Mouse (Mus musculus): Measurements from ENCODE around the gene Gm13420. TPM values are rescaled to one million over a fixed set of nuclear protein-coding genes. Genes with fewer than 3 reads are reported as not detected.
"Not testable (repeated sequence)": the region's sequence is repeated elsewhere in the genome, so short reads cannot be mapped to it uniquely, and the experiment has no call there.

Gm13420 gene
- polyA plus RNA-seq, 1 experiment from 2014 or later, result 0.56 TPM

DNA sequence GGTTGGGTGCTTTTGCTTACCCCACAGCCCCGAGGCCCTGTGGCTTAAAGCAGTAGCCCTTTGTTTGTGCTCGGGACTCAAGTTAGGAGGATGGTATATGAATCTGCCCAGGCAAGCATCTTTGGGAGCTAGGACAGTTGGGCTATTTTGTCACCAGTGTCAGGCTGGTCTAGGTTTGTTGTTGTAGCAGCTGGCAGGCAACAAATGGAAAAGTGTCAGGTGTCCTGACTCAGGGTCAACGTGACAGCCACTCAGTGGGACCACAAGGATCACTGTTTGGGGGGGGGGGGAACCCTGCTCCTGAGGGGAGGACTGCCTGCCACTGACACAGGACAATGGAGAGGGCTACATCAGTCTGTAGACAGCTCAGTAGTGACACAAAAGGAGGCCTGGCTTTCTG, 40.4 kb downstream of the Gm13420 start:
- Histone ChIP-seq H3K4me3 (ENCODE audit: low read length) (no peak overlapping the region), H3K36me3 (ENCODE audit: control insufficient read depth, insufficient read depth, low read length) (peaks cover 9% of the 10 kb centered on the region; the same call in 1 of the 2 replicates), H3K9me3 (ENCODE audit: control insufficient read depth, low read length) (no peaks in the 10 kb centered on the region), H3K27ac (ENCODE audit: low read length) (no peak overlapping the region), H3K27me3 (replicated peaks; ENCODE audit: control insufficient read depth, insufficient read depth, low read length) (no peaks in the 10 kb centered on the region), H3K4me1 (ENCODE audit: control insufficient read depth, insufficient read depth, low read length) (peaks cover 4% of the 10 kb centered on the region), H3K4me2 (ENCODE audit: low read depth, low read length) (no peak overlapping the region), H3K9ac (ENCODE audit: low read depth, low read length) (no peak overlapping the region)
- WGBS, result 61% methylated on average over 3 of the region's 3 CpGs
- no peak for ATAC-seq

GRCm38 (mm10) chr2:29708209-29708608, 43.3 kb downstream of the Gm13420 start:
- not testable (repeated sequence) for H3K4me3 ChIP-seq (ENCODE audit: low read length); H3K4me2 ChIP-seq (ENCODE audit: low read depth, low read length); H3K27me3 ChIP-seq (replicated peaks; ENCODE audit: control insufficient read depth, insufficient read depth, low read length); H3K4me1 ChIP-seq (ENCODE audit: control insufficient read depth, insufficient read depth, low read length); H3K27ac ChIP-seq (ENCODE audit: low read length); H3K9me3 ChIP-seq (ENCODE audit: control insufficient read depth, low read length); H3K9ac ChIP-seq (ENCODE audit: low read depth, low read length); ATAC-seq
- peaks cover 14% of the 10 kb centered on the region for H3K36me3 ChIP-seq (ENCODE audit: control insufficient read depth, insufficient read depth, low read length)
- WGBS, result 91% methylated on average over 4 of the region's 4 CpGs

DNA sequence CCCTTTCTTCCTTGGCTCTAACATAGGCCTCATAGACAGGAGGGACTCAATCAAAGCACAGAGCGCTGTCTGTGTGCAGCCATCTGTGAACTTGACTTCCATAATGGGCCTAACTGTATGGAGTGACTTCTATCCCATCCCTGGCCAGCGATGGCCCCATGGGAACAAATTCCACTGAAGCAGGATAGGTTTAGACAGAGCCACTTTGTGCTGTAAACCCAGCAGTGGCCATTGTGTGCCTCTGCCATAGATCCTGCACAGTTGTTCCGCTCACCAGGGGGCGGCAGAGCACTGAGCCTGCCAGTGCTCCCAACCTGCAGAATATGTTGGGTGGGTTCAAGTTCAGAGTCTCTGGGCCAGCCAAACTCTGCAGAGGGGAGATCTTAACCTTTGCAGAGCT, 43.8 kb downstream of the Gm13420 start:
- Histone ChIP-seq H3K4me3 (ENCODE audit: low read length) (no peak overlapping the region), H3K36me3 (ENCODE audit: control insufficient read depth, insufficient read depth, low read length) (peaks cover 14% of the 10 kb centered on the region)
- WGBS, result 82% methylated on average over 4 of the region's 4 CpGs

GRCm38 (mm10) chr2:29706726-29707620, 44.5 kb downstream of the Gm13420 start:
- H3K4me3 ChIP-seq (ENCODE audit: low read length), result no peak overlapping the region
- ATAC-seq, result no peak
- no peak overlapping the region for H3K27ac ChIP-seq (ENCODE audit: low read length)
- no peak overlapping the region for H3K4me2 ChIP-seq (ENCODE audit: low read depth, low read length)
- H3K9me3 ChIP-seq (ENCODE audit: control insufficient read depth, low read length), result no peaks in the 10 kb centered on the region
- WGBS, result 91% methylated on average over 18 of the region's 18 CpGs
- peaks cover 19% of the 10 kb centered on the region for H3K36me3 ChIP-seq (ENCODE audit: control insufficient read depth, insufficient read depth, low read length)
- H3K9ac ChIP-seq (ENCODE audit: low read depth, low read length), result no peak overlapping the region
- no peaks in the 10 kb centered on the region for H3K27me3 ChIP-seq (replicated peaks; ENCODE audit: control insufficient read depth, insufficient read depth, low read length)
- 0 out of 2 replicates have a peak, but pooled peaks cover 3% of the 10 kb centered on the region for H3K4me1 ChIP-seq (ENCODE audit: control insufficient read depth, insufficient read depth, low read length)

More for the DNA sequence above, 43.8 kb downstream of the Gm13420 start:
- no peak overlapping the region for H3K27ac ChIP-seq (ENCODE audit: low read length)
- ATAC-seq, result no peak
- no peaks in the 10 kb centered on the region for H3K9me3 ChIP-seq (ENCODE audit: control insufficient read depth, low read length)
- no peak overlapping the region for H3K4me2 ChIP-seq (ENCODE audit: low read depth, low read length)
- no peak overlapping the region for H3K9ac ChIP-seq (ENCODE audit: low read depth, low read length)
- no peaks in the 10 kb centered on the region for H3K27me3 ChIP-seq (replicated peaks; ENCODE audit: control insufficient read depth, insufficient read depth, low read length)
- no peaks in the 10 kb centered on the region for H3K4me1 ChIP-seq (ENCODE audit: control insufficient read depth, insufficient read depth, low read length)

DNA sequence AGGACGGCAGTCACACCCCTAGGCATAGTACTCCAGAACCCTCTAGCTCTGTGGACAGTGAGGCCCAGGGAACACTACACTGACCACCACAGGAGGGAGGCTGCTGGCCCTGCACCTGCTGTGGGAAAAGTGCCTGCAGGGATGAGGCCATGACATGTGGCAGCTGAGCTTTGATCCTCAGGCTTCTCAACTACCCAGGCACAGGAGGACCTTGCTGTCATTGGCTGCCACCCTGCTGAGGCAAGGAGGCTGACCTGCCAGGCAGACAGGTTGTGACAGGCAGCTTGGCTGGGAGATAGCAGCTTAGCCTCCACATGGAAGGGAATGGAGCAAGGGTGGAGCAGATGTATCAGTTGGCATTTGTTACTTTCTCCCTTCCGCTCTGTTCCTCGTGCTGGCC, 46.0 kb downstream of the Gm13420 start:
- no peak overlapping the region for H3K4me3 ChIP-seq (ENCODE audit: low read length)
- H3K36me3 ChIP-seq (ENCODE audit: control insufficient read depth, insufficient read depth, low read length), result peaks cover 18% of the 10 kb centered on the region
- ATAC-seq, result no peak
- no peak overlapping the region for H3K27ac ChIP-seq (ENCODE audit: low read length)
- H3K27me3 ChIP-seq (replicated peaks; ENCODE audit: control insufficient read depth, insufficient read depth, low read length), result no peaks in the 10 kb centered on the region
- H3K4me2 ChIP-seq (ENCODE audit: low read depth, low read length), result no peak overlapping the region
- H3K4me1 ChIP-seq (ENCODE audit: control insufficient read depth, insufficient read depth, low read length), result 0 out of 2 replicates have a peak, but pooled peaks cover 3% of the 10 kb centered on the region
- no peaks in the 10 kb centered on the region for H3K9me3 ChIP-seq (ENCODE audit: control insufficient read depth, low read length)
- WGBS, result 82% methylated on average over 3 of the region's 3 CpGs
- no peak overlapping the region for H3K9ac ChIP-seq (ENCODE audit: low read depth, low read length)

- Histone ChIP-seq H3K9me3 (ENCODE audit: control insufficient read depth, low read length) (no peaks in the 10 kb centered on the region), H3K4me3 (ENCODE audit: low read length) (no peak overlapping the region), H3K4me1 (ENCODE audit: control insufficient read depth, insufficient read depth, low read length) (0 out of 2 replicates have a peak, but pooled peaks cover 3% of the 10 kb centered on the region), H3K27ac (ENCODE audit: low read length) (no peak overlapping the region), H3K9ac (ENCODE audit: low read depth, low read length) (no peak overlapping the region), H3K4me2 (ENCODE audit: low read depth, low read length) (no peak overlapping the region), H3K27me3 (replicated peaks; ENCODE audit: control insufficient read depth, insufficient read depth, low read length) (no peaks in the 10 kb centered on the region), H3K36me3 (ENCODE audit: control insufficient read depth, insufficient read depth, low read length) (peaks cover 14% of the 10 kb centered on the region)
- ATAC-seq, result no peak
- 91% methylated on average over 9 of the region's 9 CpGs for WGBS
Measured at GRCm38 (mm10) chr2:29703104-29704081, 48.1 kb downstream of the Gm13420 start.

GRCm38 (mm10) chr2:29702189-29702588, 49.3 kb downstream of the Gm13420 start:
- H3K4me2 ChIP-seq (ENCODE audit: low read depth, low read length), result no peak overlapping the region
- no peak overlapping the region for H3K27ac ChIP-seq (ENCODE audit: low read length)
- no peak overlapping the region for H3K9ac ChIP-seq (ENCODE audit: low read depth, low read length)
- H3K4me1 ChIP-seq (ENCODE audit: control insufficient read depth, insufficient read depth, low read length), result 0 out of 2 replicates have a peak, but pooled peaks cover 3% of the 10 kb centered on the region
- H3K4me3 ChIP-seq (ENCODE audit: low read length), result no peak overlapping the region
- ATAC-seq, result no peak
- peaks cover 14% of the 10 kb centered on the region for H3K36me3 ChIP-seq (ENCODE audit: control insufficient read depth, insufficient read depth, low read length)
- H3K9me3 ChIP-seq (ENCODE audit: control insufficient read depth, low read length), result no peaks in the 10 kb centered on the region
- H3K27me3 ChIP-seq (replicated peaks; ENCODE audit: control insufficient read depth, insufficient read depth, low read length), result no peaks in the 10 kb centered on the region
- 85% methylated on average over 8 of the region's 8 CpGs for WGBS

DNA sequence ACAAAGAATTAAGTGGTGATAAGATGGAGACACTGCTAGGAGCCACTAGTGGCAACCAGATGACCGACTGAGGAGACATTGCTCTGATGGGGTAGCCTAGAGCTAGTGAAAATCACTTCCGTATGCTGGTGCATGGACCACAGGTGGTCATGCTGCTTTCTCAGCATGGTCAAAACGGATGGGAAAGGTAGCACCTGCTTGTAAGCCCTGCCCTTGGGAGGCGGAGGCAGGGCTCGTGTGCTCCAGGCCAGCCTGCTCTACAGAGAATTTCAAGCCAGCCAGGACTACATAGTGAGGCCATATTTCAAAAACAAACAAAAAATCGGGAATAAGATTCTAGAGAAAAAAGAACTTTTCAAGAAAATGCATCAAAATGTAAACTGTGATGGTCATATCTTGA, 50.1 kb downstream of the Gm13420 start:
- Histone ChIP-seq H3K4me2 (ENCODE audit: low read depth, low read length) (no peak overlapping the region), H3K36me3 (ENCODE audit: control insufficient read depth, insufficient read depth, low read length) (peaks cover 14% of the 10 kb centered on the region), H3K4me3 (ENCODE audit: low read length) (no peak overlapping the region), H3K27ac (ENCODE audit: low read length) (no peak overlapping the region), H3K9ac (ENCODE audit: low read depth, low read length) (no peak overlapping the region), H3K27me3 (replicated peaks; ENCODE audit: control insufficient read depth, insufficient read depth, low read length) (no peaks in the 10 kb centered on the region), H3K4me1 (ENCODE audit: control insufficient read depth, insufficient read depth, low read length) (0 out of 2 replicates have a peak, but pooled peaks cover 3% of the 10 kb centered on the region), H3K9me3 (ENCODE audit: control insufficient read depth, low read length) (no peaks in the 10 kb centered on the region)
- WGBS, result 80% methylated on average over 6 of the region's 6 CpGs
- ATAC-seq, result peak; percentile 72

DNA sequence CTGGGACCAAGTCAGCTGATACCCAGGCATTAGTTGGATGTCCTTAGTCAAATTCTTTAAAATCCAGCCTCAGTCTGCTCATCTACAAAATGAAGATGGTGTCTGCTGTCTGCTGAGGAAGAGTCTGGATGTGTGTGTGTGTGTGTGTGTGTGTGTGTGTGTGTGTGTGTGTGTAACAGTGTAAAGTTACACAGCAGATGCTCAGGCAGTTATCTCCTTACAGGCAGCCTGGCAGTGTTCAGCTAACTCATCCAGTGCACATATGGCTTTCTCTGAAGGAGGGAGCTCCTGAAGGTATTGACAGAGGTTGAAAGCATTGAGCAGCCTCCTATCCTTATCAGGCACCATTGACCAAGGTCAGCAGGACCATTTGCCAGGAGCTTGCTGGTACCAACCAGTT, 50.6 kb downstream of the Gm13420 start:
- no peak overlapping the region for H3K9ac ChIP-seq (ENCODE audit: low read depth, low read length)
- H3K4me2 ChIP-seq (ENCODE audit: low read depth, low read length), result no peak overlapping the region
- 0 out of 2 replicates have a peak, but pooled peaks cover 3% of the 10 kb centered on the region for H3K4me1 ChIP-seq (ENCODE audit: control insufficient read depth, insufficient read depth, low read length)
- H3K36me3 ChIP-seq (ENCODE audit: control insufficient read depth, insufficient read depth, low read length), result peaks cover 14% of the 10 kb centered on the region
- no peak overlapping the region for H3K27ac ChIP-seq (ENCODE audit: low read length)
- no peaks in the 10 kb centered on the region for H3K27me3 ChIP-seq (replicated peaks; ENCODE audit: control insufficient read depth, insufficient read depth, low read length)
- ATAC-seq, result no peak
- no peak overlapping the region for H3K4me3 ChIP-seq (ENCODE audit: low read length)
- no peaks in the 10 kb centered on the region for H3K9me3 ChIP-seq (ENCODE audit: control insufficient read depth, low read length)
